Mouse (Mus musculus) CD8-positive naive resting alpha-beta T cell, adult 2 months (primary cell): ENCODE measurements at regions not wholly inside any gene's neighbourhood (a gene's known extent, or its start where the extent isn't known, plus 50 kb on each side); places are given as distances from the start of the nearest gene placed in this dataset.

Experiments used
- DNase-seq, 2 experiments: peaks; one replicate each; pipeline ENCODE4 v3.0.0; 2022; ENCODE audit warnings: low read depth in 2 of 2, low spot score in 2 of 2

- no peak for DNase-seq
These were observed 170.3 kb upstream of the Creb1 start for GRCm38 (mm10) chr1:64361959-64362638.

- no peak for DNase-seq
These were observed 189.2 kb upstream of the Creb1 start for GRCm38 (mm10) chr1:64343268-64343667.

- no peak for DNase-seq
These were observed 190.8 kb upstream of the Creb1 start for GRCm38 (mm10) chr1:64341596-64341995.

- no peak for DNase-seq
These were observed 193.9 kb upstream of the Creb1 start for GRCm38 (mm10) chr1:64338575-64338961.

GRCm38 (mm10) chr1:64337619-64338574 lies 194.5 kb upstream of the Creb1 start:
- DNase-seq, result no peak

GRCm38 (mm10) chr1:64331566-64331965 lies 200.9 kb upstream of the Creb1 start:
- DNase-seq, result no peak

- DNase-seq, result no peak
These were observed 201.7 kb upstream of the Creb1 start for GRCm38 (mm10) chr1:64330721-64331120.

- no peak for DNase-seq
These were observed 200.1 kb upstream of the Klf7 start for GRCm38 (mm10) chr1:64322197-64322596.

- no peak for DNase-seq
These were observed 197.1 kb upstream of the Klf7 start for GRCm38 (mm10) chr1:64319155-64319582.

GRCm38 (mm10) chr1:64318440-64319154 lies 196.5 kb upstream of the Klf7 start:
- no peak for DNase-seq

GRCm38 (mm10) chr1:64317032-64317636 lies 195.1 kb upstream of the Klf7 start:
- DNase-seq, result no peak

- DNase-seq, result no peak
These were observed 189.3 kb upstream of the Klf7 start for GRCm38 (mm10) chr1:64311371-64311770.

GRCm38 (mm10) chr1:64308560-64308959 lies 186.5 kb upstream of the Klf7 start:
- DNase-seq, result no peak

GRCm38 (mm10) chr1:64308088-64308487 lies 186.0 kb upstream of the Klf7 start:
- DNase-seq, result no peak

- no peak for DNase-seq
These were observed 183.5 kb upstream of the Klf7 start for GRCm38 (mm10) chr1:64305427-64306213.

GRCm38 (mm10) chr1:64302833-64303358 lies 180.8 kb upstream of the Klf7 start:
- peak in 1 of 2 experiments; percentile 16 for DNase-seq

GRCm38 (mm10) chr1:64301530-64302061 lies 179.5 kb upstream of the Klf7 start:
- no peak for DNase-seq

- DNase-seq, result no peak
These were observed 179.0 kb upstream of the Klf7 start for GRCm38 (mm10) chr1:64300951-64301529.

GRCm38 (mm10) chr1:64298950-64299349 lies 176.9 kb upstream of the Klf7 start:
- no peak for DNase-seq
